Mouse (Mus musculus) retina, postnatal 1 day (tissue): ENCODE measurements around the gene Pcbp2.

Source experiments
- DNase-seq: peaks from one replicate; pipeline ENCODE4 v3.0.0-alpha.2; 2012

The Pcbp2 gene

DNA sequence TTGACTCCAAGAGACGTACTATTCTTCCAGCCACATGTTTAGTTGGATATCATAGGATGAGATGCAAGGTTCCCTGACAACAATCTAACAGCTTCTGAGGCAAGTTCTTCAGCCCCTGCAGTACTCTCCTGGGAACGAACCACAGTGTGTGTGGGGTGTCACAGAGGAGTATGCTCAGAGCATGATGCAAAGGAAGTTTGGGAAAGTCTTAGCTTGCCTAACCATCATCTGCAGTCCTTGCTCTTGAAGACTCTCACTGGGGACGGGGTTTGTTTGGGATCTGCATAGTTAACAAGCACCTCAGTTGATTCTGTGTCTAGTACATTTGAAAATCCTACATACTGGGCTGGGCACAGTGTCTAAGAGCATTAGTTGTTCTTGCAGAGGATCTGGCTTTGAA lies 38.0 kb downstream of the Pcbp2 start:
- DNase-seq = no peak

GRCm38 (mm10) chr15:102510110-102510509 lies 39.8 kb downstream of the Pcbp2 start:
- peak; percentile 48 for DNase-seq

GRCm38 (mm10) chr15:102510590-102511284 lies 40.4 kb downstream of the Pcbp2 start:
- DNase-seq = peak; percentile 96

DNA sequence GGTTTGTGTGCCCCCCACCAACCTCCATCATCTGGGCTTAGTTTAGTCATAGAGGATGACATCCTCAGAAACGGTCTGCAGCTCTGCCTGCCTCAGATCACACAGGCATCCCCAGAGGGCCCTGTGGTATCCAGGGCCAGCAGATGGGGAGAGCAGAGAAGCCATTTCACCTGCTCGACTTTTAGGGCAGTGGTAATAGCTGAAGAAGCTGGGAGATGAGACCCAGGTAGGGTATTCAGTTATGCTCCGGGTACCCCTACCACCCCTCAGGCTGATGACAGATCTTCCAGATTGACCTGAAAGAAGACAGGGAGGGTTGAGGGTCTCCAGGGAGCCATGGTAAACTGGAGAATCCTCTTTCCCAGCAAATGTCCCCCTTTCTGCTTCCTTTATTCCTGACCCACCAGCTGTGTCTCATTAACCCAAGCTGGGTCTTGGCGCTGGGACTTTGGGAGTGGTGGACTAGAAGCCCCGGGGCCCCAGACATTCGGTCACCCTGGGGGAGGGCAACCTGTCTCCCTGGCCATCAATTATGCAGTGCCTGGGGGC lies 41.0 kb downstream of the Pcbp2 start:
- DNase-seq = peak; percentile 67

GRCm38 (mm10) chr15:102512010-102512409 lies 41.7 kb downstream of the Pcbp2 start:
- no peak for DNase-seq

DNA sequence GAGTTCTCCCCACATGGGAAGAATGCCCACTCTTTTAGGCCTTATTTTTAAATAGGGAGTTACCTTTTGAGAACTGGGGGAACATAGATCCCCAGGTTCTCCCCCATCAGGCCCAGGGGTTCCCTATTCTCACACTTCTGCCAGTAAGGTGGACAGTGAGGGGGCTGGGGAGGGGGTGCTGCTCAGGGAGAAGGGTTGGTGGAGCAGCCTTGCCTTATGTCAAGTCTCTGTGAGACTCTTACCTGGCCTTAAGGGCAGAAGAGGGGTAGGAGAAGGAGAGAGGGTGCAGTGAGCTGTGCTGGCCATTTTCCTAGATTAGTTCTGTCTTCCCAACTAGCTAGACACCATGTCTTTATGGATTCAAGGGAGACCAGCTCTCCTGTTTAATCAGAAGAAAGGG lies 42.1 kb downstream of the Pcbp2 start:
- DNase-seq = no peak

DNA sequence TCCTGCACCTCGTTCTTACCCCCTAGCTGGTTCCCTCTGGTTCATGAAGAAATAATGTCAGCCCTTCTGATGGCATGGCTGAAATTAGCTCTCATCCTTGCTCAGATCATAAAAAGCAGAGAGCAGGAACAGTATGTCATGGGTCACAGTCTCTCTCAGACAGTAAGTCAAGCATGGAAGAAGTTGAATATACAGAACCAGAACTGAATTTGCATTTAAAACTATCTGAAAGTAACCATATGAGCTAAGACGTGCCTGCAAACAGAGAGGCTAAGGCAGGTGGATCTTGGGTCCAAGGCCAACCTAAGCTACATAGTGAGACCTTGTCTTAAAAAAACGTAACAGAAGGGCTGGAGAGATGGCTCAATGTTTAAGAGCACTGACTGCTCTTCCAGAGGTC lies 42.7 kb downstream of the Pcbp2 start:
- DNase-seq = no peak

DNA sequence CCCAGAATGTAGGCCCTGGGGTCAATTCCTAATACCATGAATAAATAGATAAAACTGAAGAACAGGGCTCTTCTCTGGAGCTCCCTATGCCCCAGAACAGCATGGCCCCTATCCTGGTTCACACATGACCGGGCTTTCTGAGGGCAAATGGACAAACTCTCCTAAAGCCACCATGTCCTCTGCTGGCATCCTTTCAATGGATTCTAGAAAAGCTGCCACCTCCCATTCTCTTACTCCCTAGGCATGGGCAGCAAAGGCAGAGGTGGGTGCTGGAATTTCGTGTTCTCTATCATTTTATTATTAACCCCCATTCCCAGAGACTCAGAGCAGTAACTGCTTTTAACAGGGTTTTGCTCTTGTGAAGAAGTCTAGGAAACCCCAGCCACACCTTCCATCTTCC lies 44.9 kb downstream of the Pcbp2 start:
- DNase-seq = no peak

- no peak for DNase-seq
Observed at GRCm38 (mm10) chr15:102515791-102516190, 45.5 kb downstream of the Pcbp2 start.

GRCm38 (mm10) chr15:102516293-102516692 lies 46.0 kb downstream of the Pcbp2 start:
- DNase-seq = peak; percentile 48

DNA sequence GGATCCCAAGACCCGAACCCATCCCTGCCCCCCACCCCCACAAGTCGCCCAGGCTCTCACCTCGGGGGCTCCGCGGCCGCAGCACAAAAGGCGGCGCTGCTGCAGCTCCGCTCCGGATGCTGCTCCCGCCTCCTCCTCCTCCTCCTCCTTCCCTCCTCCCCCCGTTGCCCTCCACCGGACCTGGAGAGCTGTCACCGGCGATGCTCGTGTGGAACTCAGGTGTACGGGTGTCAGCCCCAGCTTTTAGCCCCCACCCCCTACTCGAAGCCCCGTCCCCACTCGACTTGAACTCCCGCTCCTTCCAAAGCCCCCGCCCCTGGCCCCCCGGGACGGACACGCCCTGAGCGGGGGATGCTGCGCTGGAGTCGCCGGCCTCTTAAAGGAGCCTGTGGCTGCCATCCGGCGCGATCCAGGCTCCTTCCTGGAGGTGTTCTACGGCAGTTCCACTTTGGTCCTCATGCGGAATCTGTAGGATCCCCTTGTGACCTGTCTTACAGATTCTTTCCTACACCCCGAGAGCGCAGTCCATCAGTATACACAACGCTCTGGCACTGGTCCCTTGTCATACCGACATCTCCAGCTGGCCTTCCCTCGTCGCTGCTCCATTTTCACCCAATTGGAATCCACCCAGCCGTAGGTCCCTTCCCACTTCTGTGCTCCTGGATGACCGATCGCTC lies 46.5 kb downstream of the Pcbp2 start, which contains the start of gene Map3k12:
Gene Map3k12 (minus strand): TSS at position 337 of the 677 bp plus-strand sequence.
- DNase-seq = peak; percentile 76

DNA sequence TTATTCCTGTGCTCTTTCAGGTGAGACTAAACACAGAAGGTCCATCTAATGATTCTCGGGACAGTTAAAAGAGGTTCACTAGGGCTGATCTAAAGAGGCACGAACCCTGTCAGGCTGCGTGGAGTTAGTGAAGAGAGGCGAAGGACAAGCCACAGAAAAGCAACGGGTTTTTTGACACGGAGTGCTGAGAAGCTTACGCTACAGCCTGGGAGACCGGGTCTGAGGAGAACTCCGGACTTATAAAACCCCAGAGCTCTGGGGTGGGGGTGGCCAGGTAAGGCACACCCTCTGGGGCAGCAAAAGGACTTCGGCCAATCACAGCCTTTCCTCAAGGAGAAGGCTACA lies 47.3 kb downstream of the Pcbp2 start:
- no peak for DNase-seq

DNA sequence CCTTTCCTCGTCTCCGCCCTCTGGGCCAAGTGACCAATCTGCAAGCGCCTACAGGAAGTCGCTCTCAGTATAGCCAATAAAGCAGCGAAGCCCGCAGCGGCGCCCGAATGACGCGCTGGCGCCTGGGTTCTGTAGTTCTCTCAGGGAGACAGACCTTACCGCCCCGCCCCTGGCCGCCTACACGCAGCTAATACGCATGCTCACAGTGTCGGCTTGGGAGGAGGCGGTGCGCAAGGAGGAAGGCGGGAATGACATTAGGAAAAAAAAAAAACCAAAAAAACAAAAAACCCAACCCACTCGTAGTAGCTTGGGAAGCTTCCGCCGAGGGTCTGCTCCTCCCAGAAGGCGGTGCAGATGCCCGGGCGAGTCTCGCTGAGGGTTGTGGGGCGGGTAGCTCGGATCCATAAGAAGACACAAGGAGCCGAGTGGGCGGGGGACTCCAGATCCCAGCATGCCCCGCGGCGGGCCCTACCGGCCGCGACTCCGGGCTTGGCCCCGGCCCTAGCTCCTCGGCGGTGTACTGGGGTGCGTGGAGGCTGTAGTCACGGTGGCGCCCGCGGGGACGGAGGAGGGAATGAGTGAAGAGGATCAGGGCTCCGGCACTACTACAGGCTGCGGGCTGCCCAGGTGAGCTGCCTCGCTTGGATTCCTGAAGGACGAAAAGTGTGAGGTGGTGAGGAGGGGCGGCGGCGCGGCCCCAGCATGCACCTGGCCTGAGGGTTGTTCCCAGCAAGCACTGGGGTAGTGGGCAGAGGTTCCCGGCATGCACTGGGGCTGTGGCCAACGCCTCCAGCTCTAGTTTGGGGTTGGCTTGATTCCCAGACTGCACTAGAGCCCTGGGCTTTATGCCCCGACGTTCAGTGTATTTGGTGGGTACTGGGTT lies 47.9 kb downstream of the Pcbp2 start, which contains the start of gene Tarbp2:
Gene Tarbp2 (plus strand): TSS at position 217 of the 883 bp plus-strand sequence.
- DNase-seq = peak; percentile 99

- no peak for DNase-seq
Observed at GRCm38 (mm10) chr15:102518859-102519201, 48.5 kb downstream of the Pcbp2 start.

GRCm38 (mm10) chr15:102519211-102520141 lies 49.1 kb downstream of the Pcbp2 start:
- no peak for DNase-seq

DNA sequence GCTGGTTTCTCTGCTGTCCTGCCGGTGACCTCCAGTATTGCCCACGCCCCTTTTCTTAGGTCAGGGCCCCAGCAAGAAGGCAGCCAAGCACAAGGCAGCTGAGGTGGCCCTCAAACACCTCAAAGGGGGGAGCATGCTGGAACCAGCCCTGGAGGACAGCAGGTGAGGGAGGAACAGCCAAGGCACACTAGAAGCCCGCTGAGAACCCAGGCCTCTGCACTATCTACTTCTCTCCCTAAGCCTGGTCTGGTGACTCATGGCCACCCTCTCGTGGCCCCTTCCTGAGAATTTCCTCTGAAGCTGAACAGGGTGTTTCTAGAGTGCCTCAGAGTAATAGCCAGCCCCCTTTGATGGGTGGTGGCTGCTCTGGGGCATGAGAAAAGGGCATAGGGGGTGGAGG lies 50.1 kb downstream of the Pcbp2 start:
- no peak for DNase-seq

GRCm38 (mm10) chr15:102521480-102521879 lies 51.1 kb downstream of the Pcbp2 start:
- DNase-seq = no peak

GRCm38 (mm10) chr15:102524892-102525485 lies 54.6 kb downstream of the Pcbp2 start, which contains the start of gene Npff:
Npff (minus strand) TSS chr15:102524942.
- DNase-seq = peak; percentile 83

- DNase-seq = no peak
Observed at GRCm38 (mm10) chr15:102526111-102527002, 56.0 kb downstream of the Pcbp2 start.

DNA sequence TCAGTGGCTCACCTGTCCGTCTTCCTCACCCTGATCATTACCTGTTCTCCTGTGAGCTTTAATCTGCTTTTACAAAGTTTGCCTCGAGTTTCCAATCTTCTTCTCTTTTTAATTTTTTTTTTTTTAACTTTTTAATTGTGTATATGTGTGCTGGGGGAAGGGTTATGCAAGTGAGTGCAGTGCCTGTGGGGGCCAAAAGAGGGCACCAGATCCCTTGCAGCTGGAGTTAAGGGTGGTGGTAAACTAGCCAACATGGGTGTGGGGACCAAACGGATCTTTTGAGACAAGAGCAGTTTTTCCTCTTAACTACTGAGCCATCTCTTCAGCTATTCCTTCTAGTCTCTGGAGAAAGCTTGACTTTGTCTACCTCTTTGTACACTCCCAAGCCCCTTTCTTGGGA lies 57.6 kb downstream of the Pcbp2 start:
- no peak for DNase-seq

- DNase-seq = no peak
Observed at GRCm38 (mm10) chr15:102528396-102528795, 58.1 kb downstream of the Pcbp2 start.
